Mouse (Mus musculus) liver, embryonic 13.5 days (tissue): ENCODE data around the gene Pou1f1. TPM values are rescaled to one million over a fixed set of nuclear protein-coding genes. Genes with fewer than 3 reads are reported as not detected.

Source experiments
- ATAC-seq: fragments of 200-750 bp; cut with Nextera tagmentation; 2 replicates; pipeline ENCODE4 v1.8.0; 2017; ENCODE audit warnings: low read depth, mild to moderate bottlenecking, moderate number of reproducible peaks, moderate library complexity
- DNase-seq: peaks from one replicate; pipeline ENCODE4 v3.0.0; 2022
- H3K27ac ChIP-seq: fragments of 300-500 bp; sonication (generic); 2 replicates; pipeline ENCODE4 v1.5.1; 2015; ENCODE audit warnings: moderate library complexity, mild to moderate bottlenecking, inconsistent platforms
- H3K27me3 ChIP-seq: fragments of 300-500 bp; sonication (generic); 2 replicates; pipeline ENCODE4 v1.6.1; 2015; ENCODE audit warnings: mild to moderate bottlenecking, inconsistent platforms
- H3K36me3 ChIP-seq: fragments of 300-500 bp; sonication (generic); 2 replicates; pipeline ENCODE4 v1.6.1; 2015; ENCODE audit warnings: mild to moderate bottlenecking, inconsistent platforms
- H3K4me1 ChIP-seq: fragments of 300-500 bp; sonication (generic); replicated peaks from 2 replicates; pipeline ENCODE4 v1.6.1; 2015; ENCODE audit warnings: inconsistent platforms
- H3K4me2 ChIP-seq: fragments of 300-500 bp; sonication (generic); 2 replicates; pipeline ENCODE4 v1.6.1; 2015; ENCODE audit warnings: inconsistent platforms, mild to moderate bottlenecking, moderate library complexity
- H3K4me3 ChIP-seq: fragments of 300-500 bp; sonication (generic); replicated peaks from 2 replicates; pipeline ENCODE4 v1.5.1; 2015; ENCODE audit warnings: mild to moderate bottlenecking, inconsistent platforms
- H3K9ac ChIP-seq: fragments of 300-500 bp; sonication (generic); 2 replicates; pipeline ENCODE4 v1.6.1; 2015; ENCODE audit warnings: mild to moderate bottlenecking, inconsistent platforms
- H3K9me3 ChIP-seq: fragments of 300-500 bp; sonication (generic); replicated peaks from 2 replicates; pipeline ENCODE4 v1.6.1; 2016; ENCODE audit warnings: inconsistent platforms
- WGBS: fragments of 180-500 bp; shearing (Covaris S2); methylation state at CpG from one replicate; pipeline ENCODE4 v1.1.7; 2015; ENCODE audit not compliant: insufficient replicate concordance; 5-methylcytosine and 5-hydroxymethylcytosine counted together
- polyA plus RNA-seq: library from polyadenylated mRNA; unstranded; fragments of >200 nt; fragmentation: Nextera tagmentation; extraction: Ambion mirVana; gene quantifications from 2 replicates; pipeline ENCODE4 v1.2.1, GENCODE M21; 2015

Pou1f1 gene
- polyA plus RNA-seq: not detected in 2 replicates

DNA sequence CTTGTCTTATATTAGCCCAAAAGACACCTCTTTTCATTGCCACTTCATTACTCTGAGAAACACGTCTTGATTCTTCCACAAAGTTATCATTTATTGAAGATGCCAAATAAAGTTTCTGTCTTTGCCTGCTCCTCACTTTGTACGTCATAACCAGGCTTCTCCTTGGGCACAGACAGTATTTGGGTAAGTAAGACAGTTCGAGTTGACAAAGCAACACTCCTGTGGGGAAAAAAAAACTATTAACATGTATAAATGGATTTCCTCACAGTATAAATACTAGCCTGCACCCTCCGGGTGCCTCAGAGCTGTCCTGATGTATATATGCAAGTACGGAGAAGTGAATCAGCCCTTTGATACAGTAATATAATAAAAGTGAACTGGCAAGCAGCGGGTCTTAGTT lies at the start of gene Pou1f1:
TSS of gene Pou1f1 (plus strand) at position 301 of the 400 bp plus-strand sequence.
- DNase-seq: no peak
- no peaks in the 10 kb centered on the region for H3K4me1 ChIP-seq
- no peak within 1 kb of the TSS for H3K27ac ChIP-seq
- H3K4me3 ChIP-seq: no peak within 1 kb of the TSS
- no peaks in the 10 kb centered on the region for H3K9me3 ChIP-seq
- no peaks in the 10 kb centered on the region for H3K27me3 ChIP-seq
- ATAC-seq: no peak
- no peak within 1 kb of the TSS for H3K4me2 ChIP-seq
- WGBS: 63% methylated on average over 6 of the region's 6 CpGs
- H3K36me3 ChIP-seq: no peaks in the 10 kb centered on the region
- H3K9ac ChIP-seq: no peak within 1 kb of the TSS

- Histone ChIP-seq H3K4me1 (no peaks in the 10 kb centered on the region), H3K27ac (no peak overlapping the region), H3K27me3 (no peaks in the 10 kb centered on the region), H3K9me3 (no peaks in the 10 kb centered on the region), H3K9ac (no peak overlapping the region), H3K36me3 (no peaks in the 10 kb centered on the region), H3K4me2 (no peak overlapping the region), H3K4me3 (no peak overlapping the region)
- 32% methylated on average over 4 of the region's 4 CpGs for WGBS
- DNase-seq (no peak), ATAC-seq (no peak)
Measured at GRCm38 (mm10) chr16:65470650-65471049, 49.7 kb upstream of the Pou1f1 start.

GRCm38 (mm10) chr16:65472472-65473001 lies 47.8 kb upstream of the Pou1f1 start:
- 11% methylated on average over 5 of the region's 5 CpGs for WGBS
- DNase-seq (no peak), ATAC-seq (no peak)
- Histone ChIP-seq H3K27ac (no peak overlapping the region), H3K36me3 (no peaks in the 10 kb centered on the region), H3K4me2 (no peak overlapping the region), H3K9ac (no peak overlapping the region), H3K9me3 (no peaks in the 10 kb centered on the region), H3K27me3 (no peaks in the 10 kb centered on the region), H3K4me3 (no peak overlapping the region), H3K4me1 (no peaks in the 10 kb centered on the region)

DNA sequence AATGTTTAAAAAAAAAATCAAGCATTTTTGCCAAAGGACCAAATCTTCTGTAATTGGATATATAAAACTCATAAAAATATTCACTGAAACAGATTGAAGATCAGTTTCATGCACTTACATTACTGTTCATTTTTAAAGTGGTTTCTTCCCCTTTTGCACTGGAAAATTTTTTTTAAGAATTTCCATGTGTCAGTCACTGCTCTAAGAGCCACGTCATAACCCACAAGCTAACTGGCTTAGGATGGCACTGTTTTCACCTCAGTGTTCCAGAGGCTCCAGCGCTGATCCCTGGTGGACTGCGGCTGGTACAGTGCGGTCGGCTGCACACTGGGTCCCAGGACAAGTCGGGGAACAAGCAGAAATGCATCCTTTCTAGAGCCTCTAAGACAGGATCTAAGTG lies 34.6 kb upstream of the Pou1f1 start:
- Histone ChIP-seq H3K4me1 (no peaks in the 10 kb centered on the region), H3K9me3 (no peaks in the 10 kb centered on the region), H3K9ac (no peak overlapping the region), H3K27ac (no peak overlapping the region), H3K27me3 (no peaks in the 10 kb centered on the region), H3K36me3 (no peaks in the 10 kb centered on the region), H3K4me2 (no peak overlapping the region), H3K4me3 (no peak overlapping the region)
- no peak for ATAC-seq
- 71% methylated on average over 6 of the region's 6 CpGs for WGBS
- DNase-seq: no peak

DNA sequence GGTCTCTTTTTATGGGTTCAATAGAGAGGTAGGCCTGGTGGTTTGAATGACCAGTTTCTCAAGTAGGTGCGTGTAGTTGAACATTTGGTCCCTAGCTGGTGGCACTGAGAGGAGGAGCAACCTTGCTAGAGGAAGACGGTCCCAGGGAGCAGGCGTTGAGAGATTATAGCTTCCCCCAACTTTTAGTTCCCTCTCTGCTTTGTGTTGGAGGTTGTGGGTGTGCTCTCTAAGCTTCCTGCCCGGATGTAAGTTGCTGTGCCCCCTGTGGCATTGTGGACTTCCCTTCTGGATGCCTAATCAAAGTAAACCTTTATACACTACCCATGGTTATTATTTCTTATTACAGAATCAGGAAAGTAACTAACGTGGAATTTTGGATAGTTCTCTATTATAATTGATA lies 24.3 kb upstream of the Pou1f1 start:
- Histone ChIP-seq H3K27me3 (no peaks in the 10 kb centered on the region), H3K9me3 (no peaks in the 10 kb centered on the region), H3K27ac (no peak overlapping the region), H3K9ac (no peak overlapping the region), H3K36me3 (no peaks in the 10 kb centered on the region), H3K4me2 (no peak overlapping the region), H3K4me1 (no peaks in the 10 kb centered on the region), H3K4me3 (no peak overlapping the region)
- no peak for DNase-seq
- ATAC-seq: no peak
- WGBS: 42% methylated on average over 5 of the region's 5 CpGs

GRCm38 (mm10) chr16:65497049-65497448 lies 23.3 kb upstream of the Pou1f1 start:
- no peak overlapping the region for H3K9ac ChIP-seq

DNA sequence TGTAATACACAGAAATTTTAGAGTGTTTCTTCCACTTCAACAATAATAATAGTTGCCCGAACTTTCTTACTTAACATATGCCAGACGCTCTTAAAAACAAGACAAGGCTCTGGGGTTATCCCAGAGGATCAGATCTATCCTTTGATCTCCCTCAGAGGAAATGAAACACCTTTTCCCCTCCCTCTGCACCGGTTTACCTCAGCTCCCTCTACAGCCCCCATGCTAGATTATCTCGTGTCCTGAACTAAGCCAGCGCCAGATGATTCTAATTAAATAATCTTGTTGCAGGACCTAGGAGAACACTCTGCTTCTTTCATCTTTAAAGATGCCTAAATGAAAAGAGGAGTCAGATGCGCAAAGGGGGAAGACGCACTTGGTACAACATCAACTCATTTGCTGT lies 6.1 kb upstream of the Pou1f1 start:
- H3K36me3 ChIP-seq: no peaks in the 10 kb centered on the region
- H3K4me2 ChIP-seq: no peak overlapping the region
- H3K9me3 ChIP-seq: no peaks in the 10 kb centered on the region
- 63% methylated on average over 7 of the region's 7 CpGs for WGBS
- no peaks in the 10 kb centered on the region for H3K27me3 ChIP-seq
- no peaks in the 10 kb centered on the region for H3K4me1 ChIP-seq
- no peak for DNase-seq
- no peak for ATAC-seq
- H3K27ac ChIP-seq: no peak overlapping the region
- H3K9ac ChIP-seq: no peak overlapping the region
- H3K4me3 ChIP-seq: no peak overlapping the region

More at GRCm38 (mm10) chr16:65497049-65497448, 23.3 kb upstream of the Pou1f1 start:
- Histone ChIP-seq H3K9me3 (no peaks in the 10 kb centered on the region), H3K4me1 (no peaks in the 10 kb centered on the region), H3K4me2 (no peak overlapping the region), H3K36me3 (no peaks in the 10 kb centered on the region), H3K27me3 (no peaks in the 10 kb centered on the region), H3K27ac (no peak overlapping the region), H3K4me3 (no peak overlapping the region)
- no peak for ATAC-seq
- DNase-seq: no peak
- WGBS: 34% methylated on average over 2 of the region's 2 CpGs

DNA sequence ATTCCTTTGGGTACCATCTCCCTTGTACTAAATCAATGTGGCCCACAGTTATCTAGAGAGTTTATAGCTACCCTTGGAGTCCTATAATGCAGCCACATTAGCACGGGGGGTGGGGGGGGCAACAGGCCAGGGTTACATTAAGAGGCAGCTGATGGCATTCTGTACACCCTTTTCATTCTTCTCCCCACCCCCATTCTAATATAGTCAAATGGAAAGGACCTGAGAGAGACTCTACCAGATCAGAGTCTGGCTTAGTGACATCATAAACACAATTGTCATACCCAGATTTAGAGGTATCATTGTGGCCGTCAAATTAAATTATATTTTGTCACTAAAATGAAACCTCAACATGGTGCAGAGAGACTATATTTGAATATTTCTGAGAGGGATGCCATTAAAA lies 5.7 kb downstream of the Pou1f1 start:
- Histone ChIP-seq H3K4me1 (no peaks in the 10 kb centered on the region), H3K9me3 (no peaks in the 10 kb centered on the region), H3K27me3 (no peaks in the 10 kb centered on the region), H3K36me3 (no peaks in the 10 kb centered on the region), H3K4me2 (no peak overlapping the region), H3K27ac (no peak overlapping the region), H3K4me3 (no peak overlapping the region), H3K9ac (no peak overlapping the region)
- ATAC-seq: no peak
- no peak for DNase-seq
- 73% methylated on average over 2 of the region's 2 CpGs for WGBS

DNA sequence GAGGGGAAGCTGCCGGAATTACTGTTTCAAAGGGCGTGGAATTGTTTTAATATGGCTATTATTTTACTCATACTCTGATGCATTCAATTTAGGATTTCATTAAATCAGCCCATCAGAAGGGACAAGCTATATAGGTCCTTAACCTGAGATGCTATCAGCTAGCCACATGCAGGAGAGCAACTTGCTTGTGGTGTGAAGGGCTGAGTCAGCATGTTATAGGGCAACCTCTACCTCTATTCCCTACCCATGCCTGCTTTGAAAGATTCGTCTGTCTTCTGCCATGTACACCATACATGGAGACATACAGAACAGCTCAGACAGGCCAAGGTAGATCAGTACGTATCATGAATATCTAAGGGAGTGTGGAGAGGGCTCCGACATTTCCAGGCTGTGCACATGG lies 6.4 kb downstream of the Pou1f1 start:
- Histone ChIP-seq H3K4me1 (no peaks in the 10 kb centered on the region), H3K4me2 (no peak overlapping the region), H3K4me3 (no peak overlapping the region), H3K27ac (no peak overlapping the region), H3K27me3 (no peaks in the 10 kb centered on the region), H3K9me3 (no peaks in the 10 kb centered on the region), H3K9ac (no peak overlapping the region), H3K36me3 (no peaks in the 10 kb centered on the region)
- ATAC-seq: no peak
- WGBS: 69% methylated on average over 5 of the region's 5 CpGs
- no peak for DNase-seq

DNA sequence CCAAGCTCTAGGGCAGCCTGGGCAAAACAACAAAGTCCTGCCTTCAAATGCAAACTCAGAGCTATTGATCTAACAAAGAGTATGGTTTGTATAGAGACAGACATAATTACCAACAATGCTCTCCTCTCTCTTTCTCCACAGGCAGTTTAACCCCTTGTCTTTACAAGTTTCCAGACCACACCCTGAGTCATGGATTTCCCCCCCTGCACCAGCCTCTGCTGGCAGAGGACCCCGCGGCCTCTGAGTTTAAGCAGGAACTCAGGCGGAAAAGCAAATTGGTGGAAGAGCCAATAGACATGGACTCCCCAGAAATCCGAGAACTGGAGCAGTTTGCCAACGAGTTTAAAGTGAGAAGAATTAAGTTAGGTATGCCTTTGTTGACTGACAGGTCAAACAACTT lies 9.3 kb downstream of the Pou1f1 start:
- DNase-seq: no peak
- Histone ChIP-seq H3K36me3 (no peaks in the 10 kb centered on the region), H3K9me3 (no peaks in the 10 kb centered on the region), H3K4me3 (no peak overlapping the region), H3K9ac (no peak overlapping the region), H3K27me3 (no peaks in the 10 kb centered on the region), H3K27ac (no peak overlapping the region), H3K4me1 (no peaks in the 10 kb centered on the region), H3K4me2 (no peak overlapping the region)
- 37% methylated on average over 5 of the region's 5 CpGs for WGBS
- no peak for ATAC-seq

DNA sequence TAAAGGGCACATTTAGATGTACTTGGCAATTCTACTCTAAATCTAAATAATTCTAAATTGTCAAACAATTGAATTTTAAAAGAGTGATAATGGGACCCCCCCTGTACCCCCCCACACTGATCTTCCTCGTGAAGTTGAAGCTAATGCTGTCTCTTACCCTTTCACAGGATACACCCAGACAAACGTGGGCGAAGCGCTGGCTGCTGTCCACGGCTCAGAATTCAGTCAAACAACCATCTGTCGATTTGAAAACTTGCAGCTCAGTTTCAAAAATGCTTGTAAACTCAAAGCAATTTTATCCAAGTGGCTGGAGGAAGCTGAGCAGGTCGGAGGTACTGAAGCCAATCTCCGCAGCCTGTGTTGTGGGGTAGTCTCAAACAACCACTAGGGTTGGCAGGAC lies 11.4 kb downstream of the Pou1f1 start:
- H3K27me3 ChIP-seq: no peaks in the 10 kb centered on the region
- H3K4me1 ChIP-seq: no peaks in the 10 kb centered on the region
- 55% methylated on average over 8 of the region's 8 CpGs for whole genome bisulfite sequencing
- DNase-seq (no peak), ATAC-seq (no peak)
- no peak overlapping the region for H3K27ac ChIP-seq
- H3K9ac ChIP-seq: no peak overlapping the region
- H3K9me3 ChIP-seq: no peaks in the 10 kb centered on the region
- no peak overlapping the region for H3K4me3 ChIP-seq
- no peak overlapping the region for H3K4me2 ChIP-seq
- no peaks in the 10 kb centered on the region for H3K36me3 ChIP-seq

GRCm38 (mm10) chr16:65533315-65533999 lies 13.1 kb downstream of the Pou1f1 start:
- H3K27ac ChIP-seq: no peak overlapping the region
- H3K9me3 ChIP-seq: no peaks in the 10 kb centered on the region
- H3K4me3 ChIP-seq: no peak overlapping the region
- DNase-seq (no peak), ATAC-seq (no peak)
- 21% methylated on average over 12 of the region's 12 CpGs for WGBS
- no peaks in the 10 kb centered on the region for H3K36me3 ChIP-seq
- H3K4me2 ChIP-seq: no peak overlapping the region
- H3K9ac ChIP-seq: no peak overlapping the region
- no peaks in the 10 kb centered on the region for H3K4me1 ChIP-seq
- H3K27me3 ChIP-seq: no peaks in the 10 kb centered on the region
